Mouse (Mus musculus) forebrain, embryonic 16.5 days (tissue): ENCODE measurements around the gene Plcb4. TPM values are rescaled to one million over a fixed set of nuclear protein-coding genes. Genes with fewer than 3 reads are reported as not detected.

Experiments used
- ATAC-seq: fragments of 200-750 bp; cut with Nextera tagmentation; 2 replicates; pipeline ENCODE4 v1.8.0; 2017; ENCODE audit warnings: mild to moderate bottlenecking, moderate library complexity
- H3K27ac ChIP-seq: fragments of 300-500 bp; sonication (generic); 2 replicates; pipeline ENCODE4 v1.5.1; 2014; ENCODE audit warnings: low read length, control low read depth
- H3K27me3 ChIP-seq: fragments of 300-500 bp; sonication (generic); replicated peaks from 2 replicates; pipeline ENCODE4 v1.6.1; 2014; ENCODE audit warnings: low read length; ENCODE audit not compliant: control insufficient read depth, insufficient read depth
- H3K36me3 ChIP-seq: fragments of 300-500 bp; sonication (generic); 2 replicates; pipeline ENCODE4 v1.6.1; 2014; ENCODE audit not compliant: control insufficient read depth, insufficient read depth
- H3K4me1 ChIP-seq: fragments of 300-500 bp; sonication (generic); replicated peaks from 2 replicates; pipeline ENCODE4 v1.6.1; 2014; ENCODE audit warnings: low read length; ENCODE audit not compliant: control insufficient read depth, insufficient read depth
- H3K4me2 ChIP-seq: fragments of 300-500 bp; sonication (generic); 2 replicates; pipeline ENCODE4 v1.6.1; 2014; ENCODE audit warnings: mild to moderate bottlenecking, low read length, control low read depth
- H3K4me3 ChIP-seq: fragments of 300-500 bp; sonication (generic); replicated peaks from 2 replicates; pipeline ENCODE4 v1.5.1; 2014; ENCODE audit warnings: mild to moderate bottlenecking, low read length, control low read depth
- H3K9ac ChIP-seq: fragments of 300-500 bp; sonication (generic); replicated peaks from 2 replicates; pipeline ENCODE4 v1.6.1; 2014; ENCODE audit warnings: low read depth, low read length, control low read depth
- H3K9me3 ChIP-seq: fragments of 300-500 bp; sonication (generic); 2 replicates; pipeline ENCODE4 v1.6.1; 2016; ENCODE audit warnings: low read length; ENCODE audit not compliant: control insufficient read depth
- WGBS: fragments of 180-500 bp; shearing (Covaris S2); extraction: QIAGEN DNeasy Blood & Tissue Kit; methylation state at CpG from one replicate; pipeline ENCODE4 v1.1.7; 2014; 5-methylcytosine and 5-hydroxymethylcytosine counted together
- polyA plus RNA-seq: library from polyadenylated mRNA; unstranded; fragments of >200 nt; fragmentation: Nextera tagmentation; extraction: Ambion mirVana; gene quantifications from 2 replicates; pipeline ENCODE4 v1.2.1, GENCODE M21; 2015

Gene Plcb4
- polyA plus RNA-seq, 1 experiment from 2014 or later, result 19.7 TPM

DNA sequence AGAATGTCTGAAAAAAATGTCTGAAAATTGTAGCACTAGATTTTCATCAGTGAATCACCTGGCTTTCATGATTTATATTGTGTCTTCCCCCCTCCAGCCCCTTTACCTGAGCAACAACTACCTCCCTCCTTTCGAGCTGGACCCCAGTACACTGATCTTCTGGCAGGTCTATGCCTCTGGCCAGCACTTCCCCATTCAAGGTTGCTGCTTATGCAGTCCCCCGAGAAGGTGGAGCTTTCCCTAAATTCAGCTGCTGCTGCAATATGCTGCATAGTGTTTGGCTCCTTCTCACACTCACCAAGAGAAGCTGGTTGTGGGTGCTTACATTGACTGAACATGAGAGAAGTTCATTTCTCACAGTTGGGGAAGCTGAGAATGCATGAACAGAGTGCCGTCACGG is 273.8 kb downstream of the Plcb4 start:
- H3K27me3 ChIP-seq, result no peaks in the 10 kb centered on the region
- no peak overlapping the region for H3K4me2 ChIP-seq
- no peak overlapping the region for H3K4me3 ChIP-seq
- no peaks in the 10 kb centered on the region for H3K9me3 ChIP-seq
- ATAC-seq, result no peak
- no peak overlapping the region for H3K9ac ChIP-seq
- no peaks in the 10 kb centered on the region for H3K36me3 ChIP-seq
- 97% methylated on average over 4 of the region's 4 CpGs for WGBS
- H3K4me1 ChIP-seq, result no peaks in the 10 kb centered on the region
- H3K27ac ChIP-seq, result no peak overlapping the region

DNA sequence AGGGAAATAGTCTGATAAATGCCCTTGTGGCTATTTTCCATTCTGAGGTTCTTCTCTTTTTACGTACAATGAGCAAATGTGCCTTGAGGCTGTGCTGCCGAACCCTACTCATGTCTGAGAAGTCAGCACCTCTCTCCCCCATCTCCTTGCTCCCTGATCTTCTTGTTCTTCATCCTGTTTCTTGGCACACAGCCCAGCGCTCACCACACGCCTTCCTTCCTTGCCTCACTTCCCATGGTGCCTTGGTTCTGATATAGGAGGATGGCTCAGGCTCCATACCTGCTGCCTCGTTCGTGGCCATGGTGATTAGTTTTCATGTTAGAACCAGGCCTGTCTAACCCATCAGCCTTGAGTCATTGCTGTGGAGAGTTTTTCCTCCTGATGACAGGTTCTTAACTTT is 277.6 kb downstream of the Plcb4 start:
- no peaks in the 10 kb centered on the region for H3K4me1 ChIP-seq
- no peak overlapping the region for H3K4me2 ChIP-seq
- no peak overlapping the region for H3K9ac ChIP-seq
- no peaks in the 10 kb centered on the region for H3K9me3 ChIP-seq
- no peak overlapping the region for H3K27ac ChIP-seq
- H3K4me3 ChIP-seq, result no peak overlapping the region
- no peak for ATAC-seq
- WGBS, result 72% methylated on average over 6 of the region's 6 CpGs
- no peaks in the 10 kb centered on the region for H3K36me3 ChIP-seq
- no peaks in the 10 kb centered on the region for H3K27me3 ChIP-seq

DNA sequence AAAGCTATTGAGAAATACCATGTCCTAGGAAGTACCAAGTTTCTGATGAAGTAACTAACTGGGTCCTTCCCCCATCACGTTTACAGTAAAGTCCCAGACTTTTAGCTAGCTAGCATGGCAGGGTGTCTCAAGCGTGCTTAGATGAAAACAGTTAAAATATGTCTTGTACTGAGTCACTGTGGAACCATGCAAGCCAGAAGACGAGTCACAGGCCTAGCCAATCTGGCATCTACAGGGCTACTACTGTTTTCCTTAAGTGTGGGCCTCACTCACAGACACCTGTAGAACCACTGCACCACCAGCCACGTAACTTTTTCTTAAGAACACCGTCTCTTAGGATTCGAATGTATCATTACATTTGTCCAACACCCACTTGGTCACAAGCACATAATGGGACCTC is 278.8 kb downstream of the Plcb4 start:
- Histone ChIP-seq H3K27ac (no peak overlapping the region), H3K9ac (no peak overlapping the region)
- WGBS, result 94% methylated on average over 6 of the region's 6 CpGs

DNA sequence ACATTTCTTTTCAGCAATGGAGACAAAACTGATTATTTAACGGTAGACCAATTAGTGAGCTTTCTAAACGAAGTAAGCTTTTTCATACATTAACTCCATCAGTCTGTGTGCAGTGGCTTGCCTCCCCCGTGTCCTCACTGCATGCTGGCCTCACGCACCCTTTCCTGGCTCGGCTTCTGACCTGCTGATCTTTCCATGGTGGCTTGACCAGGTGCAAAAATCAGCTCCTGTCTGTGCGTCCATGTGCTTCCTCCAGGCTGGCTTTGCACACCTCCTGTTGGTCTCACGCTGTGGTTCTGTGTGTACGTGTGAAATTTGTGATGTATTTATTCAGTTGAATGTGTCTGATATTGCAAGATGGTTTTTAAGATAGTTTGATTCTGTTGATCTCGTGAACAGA is 281.1 kb downstream of the Plcb4 start:
- Histone ChIP-seq H3K4me1 (no peaks in the 10 kb centered on the region), H3K4me2 (no peak overlapping the region), H3K27me3 (no peaks in the 10 kb centered on the region), H3K9me3 (no peaks in the 10 kb centered on the region), H3K9ac (no peak overlapping the region), H3K27ac (no peak overlapping the region), H3K4me3 (no peak overlapping the region), H3K36me3 (no peaks in the 10 kb centered on the region)
- ATAC-seq, result no peak
- WGBS, result 72% methylated on average over 9 of the region's 9 CpGs

More for the DNA sequence above, 278.8 kb downstream of the Plcb4 start:
- no peak overlapping the region for H3K4me2 ChIP-seq
- H3K4me3 ChIP-seq, result no peak overlapping the region
- no peaks in the 10 kb centered on the region for H3K36me3 ChIP-seq
- no peak for ATAC-seq
- H3K27me3 ChIP-seq, result no peaks in the 10 kb centered on the region
- H3K4me1 ChIP-seq, result no peaks in the 10 kb centered on the region
- no peaks in the 10 kb centered on the region for H3K9me3 ChIP-seq

DNA sequence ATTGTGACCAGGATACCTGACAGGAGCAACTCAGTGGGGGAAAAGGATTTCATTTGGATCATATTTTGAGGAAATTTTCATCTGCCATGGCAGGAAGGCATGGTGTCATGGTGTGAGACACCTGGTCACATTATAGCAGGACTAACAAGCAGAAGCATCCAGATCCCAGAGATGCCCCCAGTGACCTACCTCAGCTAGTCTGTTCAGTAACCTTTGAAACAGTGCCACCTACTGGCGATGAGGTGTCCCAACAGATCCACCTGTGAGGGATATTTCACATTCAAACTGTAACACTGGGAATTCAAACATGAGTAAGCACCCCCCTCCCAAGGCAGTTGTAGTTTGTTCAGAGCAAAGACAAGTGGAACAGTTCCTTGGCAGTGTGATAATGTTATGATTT is 289.0 kb downstream of the Plcb4 start:
- Histone ChIP-seq H3K4me3 (no peak overlapping the region), H3K4me1 (no peaks in the 10 kb centered on the region), H3K9ac (no peak overlapping the region), H3K9me3 (0 out of 2 replicates have a peak, but pooled peaks cover 2% of the 10 kb centered on the region), H3K36me3 (no peaks in the 10 kb centered on the region), H3K27me3 (no peaks in the 10 kb centered on the region), H3K27ac (no peak overlapping the region), H3K4me2 (no peak overlapping the region)
- WGBS, result 71% methylated on average over 1 of the region's 1 CpGs
- ATAC-seq, result no peak

DNA sequence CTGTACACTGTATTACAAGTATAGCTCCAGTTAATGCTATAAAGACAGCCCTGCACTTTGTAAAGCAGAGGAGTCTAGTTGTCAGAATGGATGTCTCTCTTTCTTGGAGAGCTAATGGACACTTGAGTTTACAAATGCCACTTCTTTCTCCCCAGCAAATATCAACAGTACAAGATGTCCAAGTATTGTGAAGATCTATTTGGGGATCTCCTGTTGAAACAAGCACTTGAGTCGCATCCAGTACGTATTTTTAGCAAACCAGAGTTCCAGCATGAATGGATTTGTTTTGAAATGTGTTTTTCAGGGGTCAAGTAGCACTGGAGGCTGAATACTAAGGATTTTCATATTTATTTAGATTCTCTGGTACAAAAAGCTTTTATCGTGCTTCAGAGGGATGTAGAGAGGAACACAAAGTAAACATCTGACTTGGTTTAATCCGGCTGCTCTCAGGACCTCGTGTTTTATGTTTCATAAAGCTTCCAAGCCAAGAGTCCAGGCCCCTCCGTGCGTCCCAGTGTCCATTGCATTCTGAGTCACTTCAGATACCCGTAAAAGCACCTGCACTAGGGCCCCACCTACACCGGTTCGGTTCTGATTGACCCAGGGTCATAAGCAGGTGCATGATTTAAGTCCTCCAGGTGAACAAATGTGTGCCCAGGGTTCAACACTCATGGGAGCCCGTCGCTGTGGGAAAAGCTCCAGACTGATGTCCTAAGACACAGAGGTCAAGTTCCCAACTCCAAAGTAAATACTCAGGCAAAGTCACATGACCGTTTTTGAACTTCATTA is 296.1 kb downstream of the Plcb4 start:
- 81% methylated on average over 13 of the region's 13 CpGs for WGBS
- no peak overlapping the region for H3K27ac ChIP-seq
- no peaks in the 10 kb centered on the region for H3K9me3 ChIP-seq
- H3K4me2 ChIP-seq, result no peak overlapping the region
- no peak overlapping the region for H3K9ac ChIP-seq
- ATAC-seq, result no peak
- no peaks in the 10 kb centered on the region for H3K27me3 ChIP-seq
- H3K4me1 ChIP-seq, result 0 out of 2 replicates have a peak, but pooled peaks cover 4% of the 10 kb centered on the region
- no peaks in the 10 kb centered on the region for H3K36me3 ChIP-seq
- no peak overlapping the region for H3K4me3 ChIP-seq

DNA sequence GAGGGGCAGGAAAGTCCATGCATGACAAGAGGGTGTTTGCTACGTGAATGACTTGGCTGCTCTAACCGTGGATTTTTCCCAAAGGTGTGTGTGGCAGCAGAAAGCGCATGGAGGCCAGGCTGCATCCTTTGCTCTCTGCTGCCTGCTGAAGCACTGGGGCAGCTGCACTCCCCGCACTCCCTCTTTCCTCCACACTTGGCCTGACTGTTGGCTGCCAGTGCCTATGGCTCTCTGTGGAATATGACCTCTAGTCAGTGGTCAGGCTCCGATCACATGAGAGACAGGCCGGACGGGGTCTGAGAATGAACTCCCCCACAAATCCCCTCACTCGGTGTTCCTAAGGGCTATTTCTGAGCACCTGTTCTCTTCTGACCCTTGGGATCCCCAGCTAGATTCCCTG is 297.0 kb downstream of the Plcb4 start:
- no peaks in the 10 kb centered on the region for H3K9me3 ChIP-seq
- WGBS, result 92% methylated on average over 8 of the region's 8 CpGs
- H3K4me1 ChIP-seq, result 0 out of 2 replicates have a peak, but pooled peaks cover 4% of the 10 kb centered on the region
- H3K4me2 ChIP-seq, result no peak overlapping the region
- no peak overlapping the region for H3K27ac ChIP-seq
- no peak overlapping the region for H3K4me3 ChIP-seq
- H3K36me3 ChIP-seq, result no peaks in the 10 kb centered on the region
- H3K9ac ChIP-seq, result no peak overlapping the region
- ATAC-seq, result no peak
- H3K27me3 ChIP-seq, result no peaks in the 10 kb centered on the region

DNA sequence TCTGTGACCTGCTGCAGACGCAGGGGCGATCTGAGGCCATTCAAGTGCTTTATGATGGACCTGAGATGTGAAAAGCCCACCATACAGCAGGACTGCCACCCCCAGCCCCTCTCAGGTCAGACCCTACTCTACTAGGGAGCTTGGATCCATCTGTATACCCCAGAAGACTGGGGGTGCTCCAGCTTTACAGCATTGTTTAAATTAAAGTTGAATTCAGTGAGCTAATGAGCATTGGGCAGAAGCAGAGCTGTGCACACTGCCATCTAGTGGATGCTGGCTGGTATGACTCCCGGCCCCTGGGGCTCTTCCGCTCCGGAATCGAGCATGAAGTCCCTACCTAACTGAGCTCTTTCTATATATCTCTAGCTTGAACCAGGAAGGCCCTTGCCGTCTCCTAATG is 298.9 kb downstream of the Plcb4 start:
- Histone ChIP-seq H3K9me3 (no peaks in the 10 kb centered on the region), H3K27ac (no peak overlapping the region), H3K4me3 (no peak overlapping the region), H3K4me1 (0 out of 2 replicates have a peak, but pooled peaks cover 4% of the 10 kb centered on the region), H3K27me3 (no peaks in the 10 kb centered on the region), H3K36me3 (no peaks in the 10 kb centered on the region), H3K9ac (no peak overlapping the region), H3K4me2 (no peak overlapping the region)
- ATAC-seq, result peak; percentile 83
- WGBS, result 34% methylated on average over 7 of the region's 7 CpGs

DNA sequence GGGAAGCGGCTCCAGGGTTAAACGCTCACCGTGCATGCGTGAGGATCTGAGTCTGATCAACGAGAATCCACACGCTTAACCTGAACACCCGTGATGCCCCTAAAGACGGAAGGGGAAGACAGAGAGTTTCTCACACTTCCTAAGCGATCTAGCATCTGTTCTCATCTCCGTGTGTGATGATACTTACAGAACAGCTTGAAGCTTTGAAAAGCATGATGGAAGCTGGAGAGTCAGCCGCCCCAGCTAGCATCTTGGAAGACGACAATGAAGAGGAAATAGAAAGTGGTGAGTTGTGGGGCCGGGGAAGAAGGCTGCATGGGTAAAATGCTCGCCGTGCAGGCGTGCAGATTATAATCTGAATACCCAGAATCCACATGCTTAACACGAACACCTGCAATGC is 299.6 kb downstream of the Plcb4 start:
- 86% methylated on average over 17 of the region's 17 CpGs for WGBS
- no peaks in the 10 kb centered on the region for H3K27me3 ChIP-seq
- H3K9me3 ChIP-seq, result no peaks in the 10 kb centered on the region
- no peak overlapping the region for H3K4me2 ChIP-seq
- no peak overlapping the region for H3K9ac ChIP-seq
- no peak; the same call in 1 of the 2 replicates for ATAC-seq
- H3K36me3 ChIP-seq, result no peaks in the 10 kb centered on the region
- H3K27ac ChIP-seq, result no peak overlapping the region
- 0 out of 2 replicates have a peak, but pooled peaks cover 4% of the 10 kb centered on the region for H3K4me1 ChIP-seq
- H3K4me3 ChIP-seq, result no peak overlapping the region
